Comparison of ENCODE assay signal across 8 mouse cellular contexts in genomic region chr15:91463026-91463661, GRCm38 (mm10).
DNase-seq lines count a peak whose midpoint lies in the region; ATAC-seq and TF ChIP-seq lines count a peak whose summit lies in the region.
"Had no signal": no experiment of that assay in that cellular context is flagged by ENCODE, and none has a peak within 500 bp of the region (broad histone marks: within the 10 kb centered on the region; RNA-seq: fewer than 3 reads in every experiment).

No protein-coding gene starts in this region.

- no peaks in the 10 kb centered on the region for H3K9me3 ChIP-seq in lung, embryonic 14.5 days (ENCODE audit: low read depth, low read length)
- H3K9me3 ChIP-seq: heart, embryonic 13.5 days had no signal

- H3K4me1 ChIP-seq in lung, embryonic 14.5 days (ENCODE audit: insufficient read depth): 0 out of 2 replicates have a peak, but pooled peaks cover 3% of the 10 kb centered on the region
- no peaks in the 10 kb centered on the region for H3K4me1 ChIP-seq in lung, adult 2 months (ENCODE audit: control insufficient read depth, insufficient read depth, low read length)

- WGBS in lung, embryonic 14.5 days: 56% methylated on average over 16 of the region's 16 CpGs
- WGBS in lung, adult 2 months: 54% methylated on average over 16 of the region's 16 CpGs

- no peak overlapping the region for H3K27ac ChIP-seq in lung, embryonic 14.5 days (ENCODE audit: low read depth)
- H3K27ac ChIP-seq: heart, embryonic 13.5 days had no signal

- no peak overlapping the region for H3K4me3 ChIP-seq in lung, embryonic 14.5 days (ENCODE audit: low read depth, low read length)
- H3K4me3 ChIP-seq in lung, adult 2 months (replicated peaks; ENCODE audit: extremely low read depth, low read depth, low read length): no peak overlapping the region
- H3K4me3 ChIP-seq: heart, embryonic 13.5 days had no signal

- no peak overlapping the region for H3K9ac ChIP-seq in lung, embryonic 14.5 days
- H3K9ac ChIP-seq: heart, embryonic 13.5 days had no signal

- H3K36me3 ChIP-seq in lung, embryonic 14.5 days (ENCODE audit: insufficient read depth): no peaks in the 10 kb centered on the region
- H3K36me3 ChIP-seq: heart, embryonic 13.5 days had no signal

- peak; percentile 25 for DNase-seq in lung, embryonic 14.5 days
- no peak for DNase-seq in lung, adult 2 months
- DNase-seq in heart, postnatal 4 days: peak; percentile 36
- DNase-seq in right cerebral cortex, postnatal 4 days: peak; percentile 10
- no peak for DNase-seq in ovary, postnatal 10 days (ENCODE audit: low spot score)
- no peak for DNase-seq in T-cell, adult 2 months (ENCODE audit: low spot score)

- 0 out of 2 replicates have a peak, but pooled peaks have one; percentile 25 for ATAC-seq in lung, embryonic 14.5 days (ENCODE audit: insufficient read depth)
- peak; percentile 87 for ATAC-seq in cerebellum, adult (ENCODE audit: insufficient number of reproducible peaks, low FRiP score, low TSS enrichment)

- no peak overlapping the region for H3K4me2 ChIP-seq in lung, embryonic 14.5 days
- H3K4me2 ChIP-seq: heart, embryonic 13.5 days had no signal

- no peak for TF ChIP-seq POLR2A in lung, adult 2 months (IDR thresholded peaks at IDR 0.05; ENCODE audit: borderline replicate concordance, extremely low read depth, low read depth, low read length)

- no peak for TF ChIP-seq CTCF in lung, embryonic 14.5 days (IDR thresholded peaks at IDR 0.05; ENCODE audit: low read depth)
- no peak for TF ChIP-seq CTCF in lung, adult 2 months (IDR thresholded peaks at IDR 0.05; ENCODE audit: insufficient read depth, low read length)

- no peaks in the 10 kb centered on the region for H3K27me3 ChIP-seq in lung, embryonic 14.5 days (ENCODE audit: insufficient read depth, low read length)
- H3K27me3 ChIP-seq: heart, embryonic 13.5 days had no signal

Comparison
In these comparisons a context has a peak if more than half of its experiments do, and no peak if none do; other contexts are left out.
1. DNase-seq: peak in lung, embryonic 14.5 days (single experiment), heart, postnatal 4 days (single experiment) and right cerebral cortex, postnatal 4 days (single experiment); none in lung, adult 2 months (single experiment), ovary, postnatal 10 days (single experiment) and T-cell, adult 2 months (single experiment).